Mouse (Mus musculus): ENCODE measurements around the gene Vmn1r227. TPM values are rescaled to one million over a fixed set of nuclear protein-coding genes. Genes with fewer than 3 reads are reported as not detected.

Vmn1r227 gene
- not detected for total RNA-seq (2021)

- no peak for DNase-seq (ENCODE audit: low spot score)
- intact Hi-C loops (cut with DNase I), result no loop called here
Measured at GRCm38 (mm10) chr17:20729543-20729942, at the start of gene Vmn1r227. TSS of gene Vmn1r227 (plus strand) at chr17:20729843.

- no peak for DNase-seq (ENCODE audit: low spot score)
- intact Hi-C loops (cut with DNase I), result no loop called here
Measured at GRCm38 (mm10) chr17:20682543-20682942, 47.1 kb upstream of the Vmn1r227 start, which contains the start of gene Vmn1r226. TSS of gene Vmn1r226 (plus strand) at chr17:20682843.

GRCm38 (mm10) chr17:20786057-20786456 is 56.4 kb downstream of the Vmn1r227 start, which contains the start of gene Vmn1r228:
TSS of gene Vmn1r228 (minus strand) at chr17:20786157.
- intact Hi-C loops (cut with DNase I), result no loop called here
- no peak for DNase-seq (ENCODE audit: low spot score)

Other genes with a start within 250 kb of the Vmn1r227 start
- not detected for gene Vmn2r108, start 248.5 kb upstream of the Vmn1r227 start, total RNA-seq (2021)
- gene Vmn1r225, start 231.7 kb upstream of the Vmn1r227 start, total RNA-seq (2021), result not detected
- not detected for gene Vmn2r109, start 165.1 kb upstream of the Vmn1r227 start, total RNA-seq (2021)
- not detected for gene Vmn2r110, start 133.4 kb upstream of the Vmn1r227 start, total RNA-seq (2021)
- not detected for gene Fpr-rs3, start 105.0 kb upstream of the Vmn1r227 start, total RNA-seq (2021)
- not detected for gene Vmn1r226, start 47.0 kb upstream of the Vmn1r227 start, total RNA-seq (2021)
- gene Vmn1r228, start 56.3 kb downstream of the Vmn1r227 start, total RNA-seq (2021), result not detected
- gene Vmn1r229, start 81.7 kb downstream of the Vmn1r227 start, total RNA-seq (2021), result not detected
- not detected for gene Vmn1r230, start 110.6 kb downstream of the Vmn1r227 start, total RNA-seq (2021)
- not detected for gene Vmn1r231, start 175.2 kb downstream of the Vmn1r227 start, total RNA-seq (2021)
- not detected for gene Vmn1r232, start 189.9 kb downstream of the Vmn1r227 start, total RNA-seq (2021)
- gene Ppp2r1a, start 215.5 kb downstream of the Vmn1r227 start, total RNA-seq (2021), result 100 to 1,000 TPM; 186 to 216 TPM

Data from heart, postnatal 25 days (tissue).